Mouse (Mus musculus): ENCODE data around the gene Immp1l. TPM values are rescaled to one million over a fixed set of nuclear protein-coding genes. Genes with fewer than 3 reads are reported as not detected.

The Immp1l gene
- total and polyA plus RNA-seq, 3 experiments: 3.7 to 116 (median 33.3) TPM

DNA sequence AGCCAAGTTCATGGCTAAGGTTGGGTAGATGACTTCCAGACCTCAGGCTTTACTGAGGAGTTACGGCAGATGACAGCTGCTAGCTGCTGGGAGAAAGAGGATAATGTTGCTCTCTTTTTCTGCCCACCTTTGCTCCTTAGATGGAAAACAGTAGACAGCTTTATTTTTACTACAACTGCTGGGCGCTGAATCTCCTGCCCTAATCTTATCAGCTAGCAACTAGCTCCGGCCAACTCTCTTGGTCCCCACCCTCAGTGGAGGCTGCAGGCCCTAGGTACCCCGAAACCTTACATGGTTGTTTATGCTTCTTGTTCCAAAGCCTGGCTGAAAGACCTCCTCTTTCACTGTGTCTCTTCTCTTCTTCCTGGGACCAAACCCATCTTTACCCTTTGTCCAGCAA is 49.4 kb downstream of the Immp1l start:
- DNase-seq (ENCODE audit: low spot score): no peak
- H3K4me1 ChIP-seq (ENCODE audit: insufficient read depth, low read depth, low read length): peaks cover 7% of the 10 kb centered on the region
- no peak overlapping the region for H3K4me3 ChIP-seq (ENCODE audit: low read depth, low read length)
- TF ChIP-seq GATA1 (IDR thresholded peaks at IDR 0.05; ENCODE audit: borderline replicate concordance, low read length) (no peak), TAL1 (conservative IDR thresholded peaks at IDR 0.05; ENCODE audit: low read depth, low read length) (no peak), GATA2 (IDR thresholded peaks at IDR 0.05; ENCODE audit: borderline replicate concordance, low read depth, low read length) (no peak), POLR2AphosphoS5 (IDR thresholded peaks at IDR 0.05; ENCODE audit: insufficient replicate concordance, low read depth, low read length) (no peak), CTCF (IDR thresholded peaks at IDR 0.05; ENCODE audit: low read depth, low read length) (no peak)
- peaks cover 32% of the 10 kb centered on the region for H3K36me3 ChIP-seq (replicated peaks)
- no peak for ATAC-seq (ENCODE audit: extremely low read depth, insufficient number of reproducible peaks, low FRiP score, poor library complexity, severe bottlenecking)
- H3K27me3 ChIP-seq (ENCODE audit: insufficient read depth, low read length): no peaks in the 10 kb centered on the region
- no peaks in the 10 kb centered on the region for H3K9me3 ChIP-seq (replicated peaks)

DNA sequence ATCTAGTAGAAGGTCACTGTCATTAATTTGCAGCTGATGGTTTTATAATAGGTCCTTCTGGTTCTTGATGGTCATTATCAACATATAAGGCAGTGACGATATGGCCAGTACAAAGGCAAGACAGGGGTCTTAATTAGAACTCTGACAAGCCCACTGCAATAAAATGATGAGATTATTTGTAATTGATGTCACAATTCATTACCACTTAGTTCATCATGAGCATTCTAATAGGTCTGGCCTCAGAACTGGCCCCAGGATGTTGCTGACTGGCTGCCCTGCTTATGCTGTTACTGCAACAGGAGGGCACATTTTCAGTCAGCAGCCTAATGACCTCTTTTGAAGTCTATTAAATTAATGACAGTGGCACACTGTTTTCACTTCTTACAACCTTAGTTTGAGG is 59.0 kb downstream of the Immp1l start:
- peaks cover 56% of the 10 kb centered on the region for H3K36me3 ChIP-seq (replicated peaks)
- H3K4me3 ChIP-seq (ENCODE audit: low read depth, low read length): no peak overlapping the region
- no peaks in the 10 kb centered on the region for H3K4me1 ChIP-seq (ENCODE audit: insufficient read depth, low read depth, low read length)
- ATAC-seq (ENCODE audit: extremely low read depth, insufficient number of reproducible peaks, low FRiP score, poor library complexity, severe bottlenecking) (no peak), DNase-seq (ENCODE audit: low spot score) (no peak)
- no peaks in the 10 kb centered on the region for H3K9me3 ChIP-seq (replicated peaks)
- no peaks in the 10 kb centered on the region for H3K27me3 ChIP-seq (ENCODE audit: insufficient read depth, low read length)
- no peak for TF ChIP-seq TAL1 (conservative IDR thresholded peaks at IDR 0.05; ENCODE audit: low read depth, low read length)
- no peak for TF ChIP-seq GATA1 (IDR thresholded peaks at IDR 0.05; ENCODE audit: borderline replicate concordance, low read length)
- TF ChIP-seq CTCF (IDR thresholded peaks at IDR 0.05; ENCODE audit: low read depth, low read length): no peak
- TF ChIP-seq POLR2AphosphoS5 (IDR thresholded peaks at IDR 0.05; ENCODE audit: insufficient replicate concordance, low read depth, low read length): no peak
- no peak for TF ChIP-seq GATA2 (IDR thresholded peaks at IDR 0.05; ENCODE audit: borderline replicate concordance, low read depth, low read length)

DNA sequence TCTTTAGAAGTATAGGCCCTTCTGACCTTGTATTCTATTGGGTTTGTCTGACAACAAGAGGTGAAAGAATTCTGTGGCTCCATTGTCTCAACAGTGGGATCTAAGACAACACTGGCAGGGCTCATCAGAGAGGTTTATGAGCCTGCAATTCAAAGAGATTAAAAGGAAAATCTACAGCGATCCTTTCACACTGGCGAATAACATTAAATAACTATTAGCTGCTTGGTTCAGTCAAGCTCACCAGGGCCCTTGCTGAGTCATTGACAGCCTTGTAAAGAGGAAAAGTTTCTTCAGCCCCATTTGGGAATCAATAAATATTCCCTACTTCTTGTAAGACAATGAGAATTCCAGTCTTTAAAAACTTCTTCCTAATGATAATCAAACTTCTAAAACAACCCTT is 69.5 kb downstream of the Immp1l start:
- peaks cover 22% of the 10 kb centered on the region for H3K36me3 ChIP-seq (replicated peaks)
- no peaks in the 10 kb centered on the region for H3K9me3 ChIP-seq (replicated peaks)
- no peak overlapping the region for H3K4me3 ChIP-seq (ENCODE audit: low read depth, low read length)
- ATAC-seq (ENCODE audit: extremely low read depth, insufficient number of reproducible peaks, low FRiP score, poor library complexity, severe bottlenecking) (no peak), DNase-seq (ENCODE audit: low spot score) (no peak)
- H3K27me3 ChIP-seq (ENCODE audit: insufficient read depth, low read length): no peaks in the 10 kb centered on the region
- H3K4me1 ChIP-seq (ENCODE audit: insufficient read depth, low read depth, low read length): peaks cover 18% of the 10 kb centered on the region
- TF ChIP-seq POLR2AphosphoS5 (IDR thresholded peaks at IDR 0.05; ENCODE audit: insufficient replicate concordance, low read depth, low read length) (no peak), GATA2 (IDR thresholded peaks at IDR 0.05; ENCODE audit: borderline replicate concordance, low read depth, low read length) (no peak), TAL1 (conservative IDR thresholded peaks at IDR 0.05; ENCODE audit: low read depth, low read length) (no peak), CTCF (IDR thresholded peaks at IDR 0.05; ENCODE audit: low read depth, low read length) (no peak), GATA1 (IDR thresholded peaks at IDR 0.05; ENCODE audit: borderline replicate concordance, low read length) (no peak)

DNA sequence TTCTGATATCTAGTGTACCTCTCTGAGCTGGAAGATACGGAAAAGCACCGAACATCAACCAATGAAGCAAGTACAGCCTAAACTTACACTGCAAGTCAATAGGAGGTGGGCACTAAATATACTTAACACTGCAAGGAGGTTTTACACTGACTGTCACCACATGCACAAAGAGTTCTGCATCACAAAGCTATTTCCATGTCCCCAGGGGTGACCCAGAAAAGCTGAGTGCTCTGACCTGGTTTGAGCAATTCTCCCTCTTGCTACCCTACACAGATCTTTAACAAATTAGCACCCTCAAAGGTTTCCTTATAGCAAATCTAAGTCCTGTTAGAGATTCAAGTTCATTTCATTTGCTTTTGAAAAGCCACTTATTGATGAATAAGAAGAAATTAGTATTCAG is 73.6 kb downstream of the Immp1l start:
- ATAC-seq (ENCODE audit: extremely low read depth, insufficient number of reproducible peaks, low FRiP score, poor library complexity, severe bottlenecking) (no peak), DNase-seq (ENCODE audit: low spot score) (no peak)
- Histone ChIP-seq H3K4me1 (ENCODE audit: insufficient read depth, low read depth, low read length) (peaks cover 25% of the 10 kb centered on the region), H3K4me3 (ENCODE audit: low read depth, low read length) (no peak overlapping the region), H3K36me3 (replicated peaks) (peaks cover 24% of the 10 kb centered on the region), H3K27me3 (ENCODE audit: insufficient read depth, low read length) (no peaks in the 10 kb centered on the region), H3K9me3 (replicated peaks) (no peaks in the 10 kb centered on the region)
- TF ChIP-seq POLR2AphosphoS5 (IDR thresholded peaks at IDR 0.05; ENCODE audit: insufficient replicate concordance, low read depth, low read length): no peak
- no peak for TF ChIP-seq GATA1 (IDR thresholded peaks at IDR 0.05; ENCODE audit: borderline replicate concordance, low read length)
- no peak for TF ChIP-seq TAL1 (conservative IDR thresholded peaks at IDR 0.05; ENCODE audit: low read depth, low read length)
- TF ChIP-seq CTCF (IDR thresholded peaks at IDR 0.05; ENCODE audit: low read depth, low read length): no peak
- TF ChIP-seq GATA2 (IDR thresholded peaks at IDR 0.05; ENCODE audit: borderline replicate concordance, low read depth, low read length): no peak

DNA sequence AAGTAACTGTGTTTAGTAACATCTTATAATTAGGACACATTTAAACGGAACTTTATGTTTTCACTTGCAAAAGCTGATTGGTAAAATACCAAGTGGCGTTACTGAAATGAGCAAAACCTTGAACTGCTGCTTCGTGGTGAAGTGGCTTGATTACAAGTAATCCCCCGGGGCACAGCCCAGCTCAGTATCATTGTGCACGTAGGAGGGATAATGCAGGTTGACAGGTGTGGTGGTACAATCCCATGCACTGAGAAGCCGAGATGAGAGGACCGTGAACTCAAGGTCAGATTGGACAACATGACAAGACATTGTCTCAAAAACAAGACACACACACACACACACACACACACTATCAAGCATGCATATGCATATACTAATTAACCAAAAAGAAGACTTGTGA is 80.8 kb downstream of the Immp1l start:
- H3K36me3 ChIP-seq (replicated peaks): peaks cover 18% of the 10 kb centered on the region
- no peak for TF ChIP-seq CTCF (IDR thresholded peaks at IDR 0.05; ENCODE audit: low read depth, low read length)
- no peak for TF ChIP-seq GATA1 (IDR thresholded peaks at IDR 0.05; ENCODE audit: borderline replicate concordance, low read length)
- no peak for TF ChIP-seq TAL1 (conservative IDR thresholded peaks at IDR 0.05; ENCODE audit: low read depth, low read length)
- TF ChIP-seq GATA2 (IDR thresholded peaks at IDR 0.05; ENCODE audit: borderline replicate concordance, low read depth, low read length): no peak
- no peak for TF ChIP-seq POLR2AphosphoS5 (IDR thresholded peaks at IDR 0.05; ENCODE audit: insufficient replicate concordance, low read depth, low read length)
- peaks cover 15% of the 10 kb centered on the region for H3K4me1 ChIP-seq (ENCODE audit: insufficient read depth, low read depth, low read length)
- H3K9me3 ChIP-seq (replicated peaks): no peaks in the 10 kb centered on the region
- H3K4me3 ChIP-seq (ENCODE audit: low read depth, low read length): no peak overlapping the region
- ATAC-seq (ENCODE audit: extremely low read depth, insufficient number of reproducible peaks, low FRiP score, poor library complexity, severe bottlenecking) (no peak), DNase-seq (ENCODE audit: low spot score) (no peak)
- no peaks in the 10 kb centered on the region for H3K27me3 ChIP-seq (ENCODE audit: insufficient read depth, low read length)

DNA sequence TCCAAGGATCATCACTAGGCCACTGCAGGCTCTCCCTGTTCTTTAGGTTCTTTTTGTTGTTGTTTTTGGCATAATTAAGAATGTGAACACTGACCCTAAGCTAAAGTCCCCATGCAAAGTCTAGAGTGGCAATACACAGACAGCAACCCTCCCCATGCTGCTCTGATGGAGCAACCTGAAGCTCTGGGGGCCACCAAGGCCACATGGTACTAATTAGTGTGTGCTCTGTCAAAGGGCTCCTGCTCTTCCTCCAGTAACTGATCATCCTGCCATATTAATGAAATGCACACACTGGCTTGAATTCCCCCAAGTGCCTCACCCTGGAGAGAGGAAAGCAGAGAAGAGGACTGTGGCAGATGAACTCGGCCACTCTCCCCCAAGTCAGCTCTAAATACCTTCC is 82.7 kb downstream of the Immp1l start:
- H3K9me3 ChIP-seq (replicated peaks): no peaks in the 10 kb centered on the region
- H3K27me3 ChIP-seq (ENCODE audit: insufficient read depth, low read length): no peaks in the 10 kb centered on the region
- peaks cover 15% of the 10 kb centered on the region for H3K4me1 ChIP-seq (ENCODE audit: insufficient read depth, low read depth, low read length)
- no peak for ATAC-seq (ENCODE audit: extremely low read depth, insufficient number of reproducible peaks, low FRiP score, poor library complexity, severe bottlenecking)
- TF ChIP-seq TAL1 (conservative IDR thresholded peaks at IDR 0.05; ENCODE audit: low read depth, low read length): no peak
- TF ChIP-seq GATA1 (IDR thresholded peaks at IDR 0.05; ENCODE audit: borderline replicate concordance, low read length): no peak
- TF ChIP-seq POLR2AphosphoS5 (IDR thresholded peaks at IDR 0.05; ENCODE audit: insufficient replicate concordance, low read depth, low read length): no peak
- no peak for TF ChIP-seq CTCF (IDR thresholded peaks at IDR 0.05; ENCODE audit: low read depth, low read length)
- no peak for TF ChIP-seq GATA2 (IDR thresholded peaks at IDR 0.05; ENCODE audit: borderline replicate concordance, low read depth, low read length)
- no peak overlapping the region for H3K4me3 ChIP-seq (ENCODE audit: low read depth, low read length)
- peaks cover 15% of the 10 kb centered on the region for H3K36me3 ChIP-seq (replicated peaks)
- no peak for DNase-seq (ENCODE audit: low spot score)
